Mouse (Mus musculus) erythroblast, adult 5-6 weeks (primary cell): ENCODE data around the gene Rrp36. TPM values are rescaled to one million over a fixed set of nuclear protein-coding genes. Genes with fewer than 3 reads are reported as not detected.
A peak's percentile ranks its signal among the peaks of the same experiment; 100 is the strongest.

Experiments
- ATAC-seq: replicated peaks from 2 replicates; pipeline ENCODE4 v1.8.0; 2016; ENCODE audit warnings: moderate number of reproducible peaks, mild to moderate bottlenecking, moderate TSS enrichment, inconsistent platforms; ENCODE audit not compliant: poor library complexity, low FRiP score, severe bottlenecking
- total RNA-seq, 2 experiments: library from RNA; stranded (forward) in 1 of 2; stranded (reverse) in 1 of 2; fragments of 150-400 nt in 1 of 2; fragments of 200-764, 138-1000 nt in 1 of 2; gene quantifications; 2 replicates each; pipeline versions ENCODE4 v1.2.3 to v1.2.4; 2015 to 2017; ENCODE audit warnings: low replicate concordance in 2 of 2

Gene Rrp36
- total RNA-seq, 2 experiments from 2014 or later, result 7.7 to 7.9 TPM

DNA sequence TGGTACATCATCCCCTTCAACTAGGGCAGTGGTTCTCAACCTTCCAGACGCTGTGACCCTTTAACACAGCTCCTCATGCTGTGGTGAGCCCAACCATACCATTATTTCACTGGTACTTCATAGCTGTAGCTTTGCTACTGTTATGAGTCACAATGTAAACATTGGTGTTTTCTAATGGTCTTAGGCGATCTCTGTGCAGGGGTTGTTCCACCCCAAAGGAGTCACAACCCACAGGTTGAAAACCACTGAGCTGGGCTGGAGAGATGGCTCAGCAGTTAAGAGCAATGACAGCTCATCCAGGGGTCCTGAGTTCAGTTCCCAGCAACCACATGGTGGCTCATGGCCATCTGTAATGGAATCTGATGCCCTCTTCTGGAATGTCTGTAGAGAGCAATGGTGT is 17.2 kb upstream of the Rrp36 start:
- ATAC-seq, result no peak

DNA sequence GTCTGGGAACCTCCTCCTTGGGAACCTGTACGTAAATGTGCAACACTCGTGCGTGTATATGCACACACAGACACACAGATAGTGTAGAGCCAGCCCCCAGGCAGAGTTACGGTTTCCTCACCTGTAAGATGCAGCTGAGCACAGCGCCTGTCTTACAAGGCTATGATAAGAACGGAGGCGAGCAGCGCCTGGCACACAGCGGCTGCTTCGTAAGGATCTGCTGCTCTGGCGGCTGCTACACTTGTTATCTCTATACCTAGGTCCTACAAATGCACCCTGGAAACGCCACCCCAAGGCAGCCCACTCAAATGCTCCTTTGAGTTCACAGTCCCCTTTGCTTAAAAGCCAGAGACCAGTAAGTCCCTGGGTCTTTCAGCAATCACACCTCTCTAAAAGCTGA is 16.5 kb upstream of the Rrp36 start:
- peak; percentile 68 for ATAC-seq

DNA sequence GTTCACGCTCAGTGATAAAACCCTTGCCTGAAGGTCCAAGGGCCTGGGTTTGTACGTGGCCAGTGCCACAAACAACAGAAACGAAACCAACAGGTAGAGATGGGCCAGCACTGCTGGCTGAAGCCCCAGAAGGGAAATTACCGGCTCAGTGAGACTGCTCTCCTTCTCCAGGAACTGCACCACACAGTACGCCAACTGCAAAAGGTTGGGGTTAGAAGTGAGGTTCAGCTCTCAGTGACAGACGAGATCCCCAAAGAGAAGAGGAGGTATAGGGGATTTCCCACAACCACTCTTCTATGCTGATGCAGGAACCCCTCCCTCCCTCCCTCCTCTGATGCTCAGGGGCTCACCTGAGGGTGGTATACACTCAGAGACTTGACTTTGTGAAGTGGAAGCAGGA is 11.8 kb upstream of the Rrp36 start:
- ATAC-seq, result no peak

DNA sequence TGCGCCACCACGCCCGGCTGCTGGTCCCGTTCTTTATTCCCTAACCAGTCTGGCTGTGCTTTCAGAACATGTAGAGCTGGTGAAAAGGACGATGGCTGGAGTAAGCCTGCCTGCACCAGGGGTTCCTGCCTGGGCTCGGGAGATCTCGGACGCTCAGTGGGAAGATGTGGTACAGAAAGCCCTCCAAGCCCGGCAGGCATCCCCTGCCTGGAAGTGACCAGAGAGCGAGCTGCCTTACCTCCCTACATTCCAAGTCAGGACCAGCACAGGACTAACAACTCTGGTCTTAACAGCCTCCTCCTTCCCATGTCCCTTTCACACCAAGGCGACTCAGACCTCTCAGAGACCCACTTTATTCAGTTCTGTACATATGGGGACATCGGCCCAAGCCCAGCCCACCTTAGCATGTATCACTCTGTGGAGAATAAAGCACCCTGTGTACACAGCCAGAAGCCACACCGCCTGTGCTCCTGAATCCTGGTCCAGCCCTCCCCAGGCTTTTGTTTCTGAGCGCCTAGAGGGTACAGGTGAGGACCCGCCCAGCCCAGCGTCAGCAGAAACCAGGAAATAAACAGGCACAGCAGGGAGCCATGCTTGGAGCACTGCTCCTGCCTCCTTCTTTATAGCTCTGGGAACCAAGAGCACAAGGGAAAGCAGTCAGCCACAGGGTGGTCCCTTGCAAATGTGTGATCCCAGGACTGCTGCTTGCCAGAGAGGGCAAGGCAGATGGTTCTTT is 8.7 kb upstream of the Rrp36 start:
- ATAC-seq, result no peak

DNA sequence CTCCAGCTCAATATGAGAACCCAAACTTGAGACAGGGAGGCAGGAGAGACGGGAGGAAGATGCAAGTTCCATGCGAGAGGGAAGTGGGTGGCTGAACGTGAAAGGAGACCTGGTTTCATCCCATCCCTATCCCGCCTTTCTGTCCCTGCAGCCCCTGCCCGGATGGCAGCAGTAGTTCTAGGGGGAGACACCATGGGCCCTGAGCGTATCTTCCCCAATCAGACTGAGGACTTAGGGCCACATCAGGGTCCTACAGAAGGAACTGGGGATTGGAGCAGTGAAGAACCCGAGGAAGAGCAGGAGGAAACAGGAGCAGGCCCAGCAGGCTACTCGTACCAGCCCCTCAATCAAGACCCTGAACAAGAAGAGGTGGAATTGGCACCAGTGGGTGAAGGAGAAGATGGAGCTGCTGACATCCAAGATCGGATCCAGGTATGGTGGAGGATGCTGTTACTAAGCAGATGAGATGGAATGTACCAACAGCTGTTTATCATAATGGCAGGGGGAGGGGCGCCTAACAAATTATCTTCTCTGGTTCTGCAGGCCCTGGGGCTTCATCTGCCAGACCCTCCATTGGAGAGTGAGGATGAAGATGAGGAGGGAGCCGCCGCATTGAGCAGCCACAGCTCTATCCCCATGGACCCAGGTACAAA is 7.4 kb upstream of the Rrp36 start:
- ATAC-seq, result no peak

DNA sequence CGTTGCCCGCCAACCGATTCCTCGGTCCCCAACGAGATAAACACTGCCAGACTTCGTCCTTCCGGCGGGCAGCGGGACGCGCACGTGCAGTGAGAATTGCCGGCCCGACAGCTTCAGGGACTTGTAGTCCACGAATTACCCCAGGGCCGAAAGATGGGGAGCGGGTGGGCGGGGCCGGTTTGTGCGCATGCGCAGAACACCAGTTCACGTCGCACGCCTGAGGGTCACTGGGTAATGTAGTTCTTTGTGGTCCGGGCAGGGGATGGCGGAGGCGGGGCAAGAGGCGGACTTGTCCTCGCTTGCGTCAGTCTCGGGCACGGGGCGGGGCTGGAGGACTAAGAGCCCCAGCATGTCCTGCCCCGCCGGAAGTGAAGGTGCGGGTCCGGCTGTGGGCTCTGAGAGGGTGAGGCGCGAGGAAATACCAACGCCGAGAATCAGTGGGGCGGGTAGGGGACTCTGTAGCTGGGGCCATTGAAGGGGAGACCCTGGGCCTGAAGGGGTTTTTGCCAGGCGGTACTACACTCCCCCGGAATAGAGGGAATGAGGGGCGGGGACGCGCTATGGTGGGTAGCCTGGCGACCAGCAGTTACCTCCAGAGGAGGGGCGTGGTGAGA is 6.7 kb upstream of the Rrp36 start, which contains the start of gene Klhdc3:
Gene Klhdc3, minus strand, starts transcription at position 155 of the 614 bp plus-strand sequence.
- peak; percentile 95 for ATAC-seq

DNA sequence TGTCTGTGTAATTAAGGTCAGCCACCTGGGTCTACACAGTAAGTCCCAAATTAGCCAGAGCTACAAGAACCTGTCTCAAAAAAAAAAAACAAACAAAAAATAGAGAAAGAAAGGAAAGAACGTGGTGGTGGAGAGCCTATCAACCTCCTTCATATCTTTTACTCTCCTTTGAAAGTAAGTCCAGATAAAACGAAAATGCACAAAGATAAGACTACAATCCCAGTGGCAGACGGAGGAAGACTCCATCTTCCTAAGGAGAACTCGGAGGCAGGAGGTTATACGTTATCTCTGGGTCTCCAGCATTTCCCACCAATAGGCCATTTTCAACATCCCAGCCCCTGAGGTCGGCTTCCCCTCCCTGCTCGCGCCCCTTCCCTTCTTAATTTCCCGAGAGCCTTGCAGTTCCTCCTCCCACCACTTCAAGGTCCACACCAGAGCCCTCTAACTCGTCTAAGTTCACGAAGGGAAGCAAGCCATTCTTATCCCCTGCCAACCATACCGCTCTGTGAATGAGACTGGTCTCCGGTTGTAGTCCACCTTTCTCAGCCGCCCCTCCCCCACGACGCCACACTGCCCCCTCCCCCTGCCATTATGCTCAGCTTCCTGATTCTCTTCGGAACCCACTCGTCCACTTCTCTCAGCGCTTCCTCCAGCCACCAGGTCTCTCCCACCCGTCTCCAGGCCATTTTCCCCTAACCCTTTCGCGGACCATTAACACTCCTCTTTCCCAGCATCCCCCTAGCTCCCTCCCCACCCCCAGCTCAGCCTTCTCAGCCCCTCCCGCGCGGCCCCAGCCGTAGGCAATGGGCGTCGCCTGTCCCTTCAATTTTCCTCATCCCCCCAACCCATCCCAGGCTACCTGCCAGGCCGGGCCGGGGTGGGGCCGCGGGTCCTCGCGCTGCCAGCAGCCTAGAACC is 5.9 kb upstream of the Rrp36 start:
- 0 out of 2 replicates have a peak, but pooled peaks have one; percentile 5 for ATAC-seq

DNA sequence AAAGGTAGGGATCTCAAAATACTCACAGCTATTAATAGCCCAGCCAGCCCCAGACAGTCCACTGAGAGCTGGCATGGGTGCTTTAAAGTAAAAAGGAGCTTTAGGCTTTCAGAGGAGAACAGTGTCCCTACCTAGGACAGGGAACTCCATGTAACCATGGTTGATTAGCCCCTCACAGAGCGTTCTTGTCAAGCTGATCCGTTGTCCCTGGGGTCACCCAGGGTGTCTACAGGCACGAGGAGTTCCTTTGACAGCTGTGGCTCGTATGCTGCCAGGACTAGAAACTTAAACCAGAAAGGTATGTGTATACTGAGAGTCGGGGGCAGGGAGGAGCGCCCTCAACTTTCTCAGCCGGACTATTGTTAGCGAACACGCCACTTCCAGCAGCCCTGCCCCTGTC is 4.8 kb upstream of the Rrp36 start:
- ATAC-seq, result no peak

DNA sequence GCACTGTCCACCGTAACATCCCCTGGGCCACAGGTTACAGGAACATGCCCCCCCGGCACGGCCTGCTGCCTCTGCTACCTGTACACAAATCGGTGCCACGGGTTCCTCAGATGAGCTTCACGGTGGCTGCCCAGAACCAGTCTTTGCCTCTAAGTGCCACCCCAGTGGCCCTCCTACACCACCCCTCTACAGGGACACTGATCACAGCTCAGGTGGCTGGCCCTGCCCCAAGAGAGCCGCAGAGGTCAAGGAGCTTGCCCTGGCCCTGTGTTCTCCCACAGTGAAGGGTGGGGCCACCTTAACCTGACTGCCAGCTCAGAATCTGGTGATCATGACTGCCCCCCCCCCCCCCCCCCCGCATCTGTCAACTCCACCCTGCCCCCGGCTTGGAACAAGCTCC is 4.3 kb upstream of the Rrp36 start, which contains the start of gene Mea1:
Gene Mea1, plus strand, starts transcription at position 378 of the 400 bp plus-strand sequence.
- ATAC-seq, result no peak

DNA sequence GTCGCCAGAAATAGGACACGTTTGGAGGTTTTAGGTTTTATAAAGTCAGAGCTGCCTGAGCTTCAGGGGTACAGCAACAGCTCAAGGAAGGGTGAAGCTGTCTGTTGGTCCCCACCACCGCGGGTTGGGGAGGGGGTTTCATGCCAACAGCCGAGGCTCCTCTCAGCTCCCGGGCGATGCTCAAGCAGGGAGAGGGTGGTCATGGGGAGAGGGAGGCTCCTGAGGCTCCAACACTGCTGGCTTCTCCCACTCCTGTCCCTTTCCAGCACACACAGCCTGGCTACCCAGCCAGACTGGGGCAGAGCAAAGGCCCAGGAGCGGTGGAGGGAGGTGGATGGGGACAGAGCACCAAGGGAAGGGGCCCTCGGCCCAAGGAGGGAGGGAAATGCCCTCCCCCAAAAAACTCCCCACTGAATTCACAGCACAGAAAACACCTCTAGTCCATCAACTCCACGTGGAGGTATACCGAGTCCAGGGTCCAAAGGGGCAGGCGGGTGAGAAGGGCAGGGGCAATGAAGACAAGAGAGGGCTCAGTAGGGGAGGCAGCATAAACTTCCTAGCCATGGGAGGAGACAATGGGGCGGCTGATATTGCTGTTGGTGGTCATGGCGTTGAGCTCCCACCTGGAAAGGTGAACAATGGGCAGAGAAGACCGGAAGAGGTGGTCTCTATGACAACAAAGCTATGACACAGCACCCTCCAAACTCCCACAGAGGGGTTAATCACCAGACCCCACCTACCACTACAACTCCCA is 555 bp upstream of the Rrp36 start:
- ATAC-seq, result peak; percentile 25

DNA sequence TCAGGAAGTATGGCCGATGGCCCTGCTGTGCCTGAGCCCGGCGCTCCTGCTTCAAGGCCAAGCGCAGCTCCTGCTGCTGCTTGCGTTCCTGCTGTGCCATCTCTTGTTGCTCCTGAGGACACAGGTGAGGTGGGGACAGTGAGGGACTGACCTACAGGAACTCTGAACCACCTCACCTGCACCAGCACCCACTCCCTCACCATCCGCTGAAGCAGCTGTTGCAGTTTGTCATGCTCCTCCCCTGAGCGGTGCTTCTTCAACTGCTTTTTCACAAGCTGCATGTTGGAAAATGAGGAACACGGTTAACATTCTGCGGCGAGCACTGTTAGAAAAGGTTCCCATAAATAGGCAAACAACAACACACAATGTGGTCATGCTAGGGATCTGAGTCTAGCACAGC is 4.2 kb downstream of the Rrp36 start:
- ATAC-seq, result no peak

DNA sequence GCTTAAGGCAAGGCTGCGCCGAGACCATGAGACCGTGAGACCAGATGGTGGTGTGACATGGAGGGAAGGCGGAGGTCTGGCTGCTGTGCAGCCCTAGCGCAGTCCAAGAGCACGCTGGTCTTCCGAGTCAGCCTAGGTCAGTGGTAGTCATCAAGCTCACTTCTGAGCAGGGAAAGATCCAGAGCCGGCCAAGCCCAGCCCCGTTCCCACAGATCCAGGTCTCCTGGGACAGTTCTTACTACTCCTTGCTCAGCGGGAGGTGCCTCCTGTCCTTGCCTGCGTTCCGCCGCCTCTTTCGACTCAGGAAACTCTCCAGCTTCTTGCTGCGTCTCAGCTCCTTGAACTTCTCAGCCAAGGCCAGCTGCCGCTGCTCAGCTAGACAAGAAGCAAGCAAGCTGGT is 6.4 kb downstream of the Rrp36 start:
- no peak for ATAC-seq

DNA sequence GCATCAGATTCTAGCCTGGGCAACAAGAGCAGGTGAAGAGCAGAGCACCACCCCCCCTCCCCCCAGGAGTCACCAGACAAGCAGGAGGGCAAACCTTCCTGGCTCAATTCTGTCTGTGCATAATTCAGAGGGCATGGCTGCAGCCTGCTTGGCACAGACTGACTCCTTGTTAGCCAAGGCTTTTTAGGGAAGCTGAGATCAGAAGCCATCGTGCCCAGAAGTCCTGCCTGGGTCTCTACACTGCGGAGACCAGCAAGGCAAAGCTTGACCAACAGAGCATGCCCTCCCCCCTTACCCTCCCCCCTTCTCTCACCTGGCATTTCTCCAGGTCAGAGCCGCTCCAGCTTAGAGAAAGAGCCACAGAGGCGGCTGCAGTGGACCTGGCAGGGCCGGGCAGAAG is 11.4 kb downstream of the Rrp36 start:
- no peak for ATAC-seq

DNA sequence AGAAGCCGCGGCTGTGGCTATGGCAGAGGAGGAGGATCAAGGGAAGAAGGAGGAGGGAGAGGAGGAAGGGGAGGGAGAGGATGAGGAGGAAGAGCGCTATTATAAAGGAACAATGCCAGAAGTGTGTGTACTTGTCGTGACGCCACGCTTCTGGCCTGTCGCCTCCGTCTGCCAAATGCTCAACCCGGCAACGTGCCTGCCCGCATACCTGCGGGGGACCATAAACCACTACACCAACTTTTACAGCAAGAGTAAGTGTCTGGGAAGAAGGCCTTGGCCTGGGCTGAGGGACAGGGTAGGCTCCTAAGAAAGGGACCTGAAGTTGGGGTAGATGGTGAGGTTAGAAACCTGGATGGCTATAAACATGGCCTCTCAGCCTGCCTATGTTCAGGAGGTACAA is 12.2 kb downstream of the Rrp36 start:
- no peak for ATAC-seq

DNA sequence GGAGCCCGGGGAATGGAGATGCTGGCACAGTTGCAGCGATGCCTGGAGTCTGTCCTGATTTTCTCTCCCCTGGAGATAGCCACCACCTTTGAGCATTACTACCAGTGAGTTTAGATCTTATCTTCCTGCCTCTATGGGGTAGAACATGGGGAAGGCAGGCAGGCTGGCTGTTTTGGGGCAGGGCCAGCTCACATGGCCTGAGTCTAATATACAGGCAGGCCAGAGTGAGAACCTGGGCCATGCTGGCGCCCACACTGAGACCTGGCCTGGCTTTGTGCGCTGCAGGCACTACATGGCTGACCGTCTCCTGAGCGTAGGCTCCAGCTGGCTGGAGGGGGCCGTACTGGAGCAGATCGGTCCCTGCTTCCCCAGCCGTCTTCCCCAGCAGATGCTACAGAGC is 12.8 kb downstream of the Rrp36 start:
- no peak for ATAC-seq

DNA sequence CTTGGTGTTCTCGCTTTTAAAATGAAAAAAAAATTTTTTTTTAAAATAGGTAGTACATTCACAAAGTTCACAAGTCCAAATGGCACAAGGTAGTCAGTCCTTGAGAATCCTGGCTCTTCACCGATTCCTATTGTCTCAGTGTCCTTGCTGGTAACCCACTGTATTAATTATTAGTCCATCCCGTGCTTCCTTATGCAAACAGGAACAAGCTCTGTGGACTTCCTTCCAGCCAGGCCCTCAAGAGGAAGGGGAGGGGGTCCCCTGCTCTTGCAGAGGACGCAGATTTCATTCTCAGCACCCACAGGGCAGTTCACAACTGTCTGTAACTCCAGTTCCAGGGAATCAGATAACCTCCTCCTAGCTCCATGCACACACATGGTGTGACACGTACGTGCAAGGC is 18.1 kb downstream of the Rrp36 start:
- no peak for ATAC-seq

DNA sequence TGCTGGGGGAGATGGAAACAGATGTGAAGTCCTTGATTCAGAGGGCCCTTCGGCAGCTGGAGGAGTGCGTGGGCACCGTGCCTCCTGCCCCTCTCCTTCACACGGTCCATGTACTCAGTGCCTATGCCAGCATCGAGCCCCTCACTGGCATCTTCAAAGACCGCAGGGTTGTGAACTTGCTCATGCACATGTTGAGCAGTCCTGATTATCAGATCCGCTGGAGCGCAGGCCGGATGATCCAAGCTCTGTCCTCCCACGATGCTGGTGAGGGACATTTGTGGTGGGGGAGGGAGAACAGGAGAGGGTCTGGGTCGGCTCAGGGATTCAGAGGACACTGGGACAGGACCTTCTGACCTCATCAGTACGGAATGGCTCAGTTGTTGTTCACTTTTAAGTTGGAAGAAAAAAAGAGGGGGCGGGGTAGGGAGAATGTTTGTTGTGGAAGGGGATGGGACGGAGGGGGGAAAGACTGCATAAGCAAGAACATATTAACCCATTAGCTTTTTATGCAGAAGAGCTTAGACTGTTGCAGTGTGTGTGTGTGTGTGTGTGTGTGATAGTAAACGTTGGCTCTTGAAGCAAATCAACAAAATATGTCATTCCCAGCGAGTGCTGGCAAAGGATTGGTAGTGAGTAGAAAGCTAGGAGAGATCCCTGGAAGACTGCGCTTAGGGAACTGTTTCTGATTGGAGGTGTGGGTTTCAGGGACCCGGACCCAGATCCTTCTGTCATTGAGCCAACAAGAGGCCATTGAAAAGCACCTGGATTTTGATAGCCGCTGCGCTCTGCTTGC is 22.2 kb downstream of the Rrp36 start:
- ATAC-seq, result no peak

DNA sequence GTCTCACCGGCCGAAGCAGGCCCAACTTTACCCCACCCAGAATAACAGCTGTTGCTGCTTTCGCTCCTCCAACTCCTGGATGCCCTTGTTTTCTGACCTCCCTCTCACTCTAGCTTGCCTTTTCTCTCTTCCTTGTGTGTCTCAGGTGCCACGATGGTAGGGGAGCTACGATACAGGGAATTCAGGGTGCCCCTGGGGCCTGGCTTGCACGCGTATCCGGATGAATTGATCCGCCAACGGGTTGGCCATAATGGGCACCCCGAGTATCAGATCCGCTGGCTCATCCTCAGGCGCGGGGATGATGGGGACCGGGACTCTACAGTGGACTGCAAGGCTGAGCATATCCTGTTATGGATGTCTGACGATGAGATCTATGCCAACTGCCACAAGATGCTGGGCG is 22.9 kb downstream of the Rrp36 start:
- no peak for ATAC-seq
